Mouse (Mus musculus) brain, embryonic 18.5 days (tissue): ENCODE results near the gene Henmt1.

ENCODE experiments used
- DNase-seq: peaks from one replicate; pipeline ENCODE4 v3.0.0-alpha.2; 2012; ENCODE audit warnings: low read depth, low spot score

Gene Henmt1

DNA sequence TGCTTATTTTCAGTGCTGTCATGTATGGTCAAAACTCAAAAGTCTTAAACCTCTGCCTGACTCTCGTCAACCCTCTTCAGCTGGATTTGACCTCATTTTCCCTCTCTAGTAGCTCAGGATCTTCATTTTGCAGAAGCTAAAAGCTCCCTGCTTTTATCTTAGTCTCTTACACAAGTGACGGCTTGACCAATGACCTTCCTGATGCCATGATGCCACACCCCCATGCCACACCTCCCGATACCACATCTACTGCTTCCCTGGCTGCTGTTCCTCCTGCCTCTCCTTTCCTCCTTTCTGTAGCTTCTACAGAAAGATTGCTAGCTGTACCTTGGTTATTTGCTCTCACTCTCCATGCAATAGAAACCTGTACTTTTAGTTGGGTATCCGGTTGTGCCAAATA lies 58.1 kb downstream of the Henmt1 start:
- no peak for DNase-seq

- DNase-seq: no peak
Observed at GRCm38 (mm10) chr3:108999173-108999572, 59.5 kb downstream of the Henmt1 start.

DNA sequence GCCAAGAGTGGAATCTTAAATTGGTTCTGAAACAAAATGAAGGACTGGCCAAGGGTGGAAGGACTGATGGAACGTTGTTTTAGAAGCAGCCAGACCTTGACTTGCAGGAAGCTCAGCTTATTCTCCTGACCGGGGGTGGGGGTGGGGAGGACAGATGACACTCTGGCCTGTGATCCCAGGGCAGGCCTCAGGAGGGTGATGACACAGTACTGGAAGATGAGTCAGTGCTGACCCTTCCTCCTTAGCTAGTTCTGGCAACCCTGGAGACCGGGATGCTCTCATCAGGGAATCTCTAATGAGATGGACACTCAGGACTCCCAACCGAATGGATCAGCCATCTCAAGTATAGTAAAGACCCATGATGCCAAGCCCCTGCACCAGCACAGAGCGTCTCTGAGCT lies 66.1 kb downstream of the Henmt1 start:
- DNase-seq: no peak

DNA sequence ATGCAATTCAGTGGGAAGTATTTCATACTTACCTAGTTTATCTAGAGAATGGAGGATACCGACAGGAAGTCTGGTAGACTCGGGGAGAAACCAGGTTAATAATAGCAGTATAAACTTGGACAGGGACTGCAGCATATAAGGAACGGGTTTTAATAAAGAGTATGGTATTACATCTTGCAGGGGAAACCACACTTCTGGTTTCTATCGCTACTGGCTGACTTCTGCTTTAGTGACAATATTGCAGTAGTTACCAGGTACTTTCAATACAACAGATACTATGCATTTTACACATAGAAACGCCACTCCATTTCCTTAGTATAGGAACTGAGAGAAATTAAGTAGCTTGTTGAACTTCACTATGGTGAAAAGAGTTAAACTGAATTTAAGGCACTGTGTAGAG lies 68.5 kb downstream of the Henmt1 start:
- DNase-seq: no peak
